Mouse (Mus musculus): Measurements from ENCODE around the gene Arhgap1.

DNA sequence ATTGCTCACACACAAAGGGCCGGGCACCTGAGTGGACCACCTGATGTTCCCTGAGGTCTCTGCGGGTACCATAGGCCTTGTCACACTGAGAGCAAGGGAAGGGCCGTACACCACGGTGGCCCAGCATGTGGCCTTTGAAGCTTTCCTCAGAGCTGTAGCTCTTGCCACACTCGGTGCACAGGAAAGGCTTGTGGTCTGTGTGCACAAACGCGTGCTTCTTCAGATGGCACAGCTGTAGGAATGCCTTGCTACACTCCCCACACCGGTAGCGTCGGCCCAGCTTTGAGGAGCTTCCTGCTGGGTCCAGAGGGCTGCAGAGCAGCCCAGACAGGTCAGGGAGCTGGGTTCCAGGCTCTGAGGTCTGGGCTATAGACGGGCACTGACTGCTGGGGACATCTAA is 3.8 kb upstream of the Arhgap1 start:
- TF ChIP-seq CTCF (IDR thresholded peaks at IDR 0.05): no peak
- no peak for TF ChIP-seq EP300 (IDR thresholded peaks at IDR 0.05)

All from lung, postnatal 0 days (tissue).